Mouse (Mus musculus): Measurements from ENCODE around the gene Cebpb.

DNA sequence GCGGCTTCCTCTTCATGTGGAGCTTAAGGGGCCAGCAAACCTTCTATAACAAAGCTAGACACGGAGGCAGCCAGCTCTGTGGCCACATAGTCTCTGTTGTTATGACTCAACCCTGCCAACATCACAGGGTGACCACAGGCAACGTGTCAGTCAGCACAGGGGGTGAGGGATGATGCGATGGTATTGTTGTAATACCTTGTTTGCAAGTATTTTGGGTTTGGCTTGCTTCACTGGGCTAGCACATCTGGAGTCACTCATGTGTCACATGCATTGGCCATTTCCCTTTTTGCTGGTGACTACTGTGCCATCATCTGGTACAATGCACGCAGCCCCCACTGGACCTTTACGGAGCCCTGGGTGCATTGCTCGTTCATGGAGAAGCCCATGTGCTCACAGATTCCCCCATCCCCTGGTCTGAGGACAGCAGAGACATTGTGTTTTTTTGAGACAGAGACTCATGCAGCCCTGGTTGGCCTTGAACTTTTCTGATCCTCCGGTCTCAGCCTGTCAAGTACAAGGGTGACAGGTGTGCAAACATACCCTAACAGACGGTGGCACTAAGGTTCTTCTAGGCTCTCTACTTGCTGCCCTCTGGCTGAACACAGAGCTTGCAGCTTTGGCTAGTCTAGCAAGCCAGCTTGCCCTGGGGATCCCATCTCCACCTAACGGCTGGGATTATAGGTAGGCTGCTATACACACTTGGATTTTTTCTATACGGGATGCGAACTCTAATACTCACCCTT lies 39.3 kb upstream of the Cebpb start:
- TF ChIP-seq GATA1 (IDR thresholded peaks at IDR 0.05; ENCODE audit: borderline replicate concordance, low read length) (no peak), FLI1 (IDR thresholded peaks at IDR 0.05; ENCODE audit: low read length) (no peak)
